Mouse (Mus musculus): ENCODE results near the gene B4galt5. TPM values are rescaled to one million over a fixed set of nuclear protein-coding genes. Genes with fewer than 3 reads are reported as not detected.

The B4galt5 gene
- polyA plus RNA-seq, 1 experiment from 2014 or later = 14.5 TPM

GRCm38 (mm10) chr2:167329478-167330262 lies 19.3 kb downstream of the B4galt5 start:
- Histone ChIP-seq H3K4me3 (no peak overlapping the region), H3K27ac (no peak overlapping the region), H3K4me1 (peaks cover 25% of the 10 kb centered on the region), H3K27me3 (no peaks in the 10 kb centered on the region), H3K4me2 (replicated peaks) (no peak overlapping the region), H3K9ac (no peak overlapping the region), H3K36me3 (no peaks in the 10 kb centered on the region), H3K9me3 (no peaks in the 10 kb centered on the region)
- no peak for ATAC-seq (ENCODE audit: insufficient number of reproducible peaks, insufficient read depth, low FRiP score, low TSS enrichment)
- WGBS = 91% methylated on average over 9 of the region's 9 CpGs

DNA sequence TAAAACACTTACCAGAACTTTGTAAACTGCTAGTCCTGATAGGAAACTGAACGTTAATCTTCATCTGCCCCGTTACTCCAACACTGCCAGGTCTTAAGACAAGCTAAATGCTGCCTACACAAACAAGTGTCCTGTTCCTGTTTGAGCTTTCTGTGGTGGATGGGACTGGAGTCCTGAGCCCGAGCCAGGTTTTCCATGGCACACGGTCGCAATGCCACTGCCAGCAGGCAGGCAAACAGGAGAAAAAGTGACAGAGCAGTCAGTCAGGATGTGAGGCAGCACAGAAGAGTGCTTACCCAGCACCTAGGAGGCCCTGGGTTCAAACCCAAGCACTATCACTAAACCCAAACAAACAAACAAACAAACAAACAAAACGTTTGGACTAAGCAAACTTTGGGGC lies 20.6 kb downstream of the B4galt5 start:
- no peak for ATAC-seq (ENCODE audit: insufficient number of reproducible peaks, insufficient read depth, low FRiP score, low TSS enrichment)
- no peak overlapping the region for H3K9ac ChIP-seq
- H3K4me3 ChIP-seq = no peak overlapping the region
- H3K27me3 ChIP-seq = no peaks in the 10 kb centered on the region
- H3K4me2 ChIP-seq (replicated peaks) = no peak overlapping the region
- no peak overlapping the region for H3K27ac ChIP-seq
- no peaks in the 10 kb centered on the region for H3K9me3 ChIP-seq
- WGBS = 83% methylated on average over 6 of the region's 6 CpGs
- peaks cover 23% of the 10 kb centered on the region for H3K4me1 ChIP-seq
- no peaks in the 10 kb centered on the region for H3K36me3 ChIP-seq

- H3K4me2 ChIP-seq (replicated peaks) = no peak overlapping the region
- no peak for ATAC-seq (ENCODE audit: insufficient number of reproducible peaks, insufficient read depth, low FRiP score, low TSS enrichment)
- H3K9me3 ChIP-seq = no peaks in the 10 kb centered on the region
- H3K4me3 ChIP-seq = no peak overlapping the region
- 58% methylated on average over 9 of the region's 9 CpGs for WGBS
- no peak overlapping the region for H3K27ac ChIP-seq
- H3K27me3 ChIP-seq = no peaks in the 10 kb centered on the region
- H3K4me1 ChIP-seq = peaks cover 17% of the 10 kb centered on the region
- H3K9ac ChIP-seq = no peak overlapping the region
- H3K36me3 ChIP-seq = no peaks in the 10 kb centered on the region
Measured at GRCm38 (mm10) chr2:167326582-167326981, 22.4 kb downstream of the B4galt5 start.

- H3K9ac ChIP-seq = no peak overlapping the region
- 78% methylated on average over 10 of the region's 10 CpGs for WGBS
Measured at GRCm38 (mm10) chr2:167324151-167324930, 24.6 kb downstream of the B4galt5 start.

DNA sequence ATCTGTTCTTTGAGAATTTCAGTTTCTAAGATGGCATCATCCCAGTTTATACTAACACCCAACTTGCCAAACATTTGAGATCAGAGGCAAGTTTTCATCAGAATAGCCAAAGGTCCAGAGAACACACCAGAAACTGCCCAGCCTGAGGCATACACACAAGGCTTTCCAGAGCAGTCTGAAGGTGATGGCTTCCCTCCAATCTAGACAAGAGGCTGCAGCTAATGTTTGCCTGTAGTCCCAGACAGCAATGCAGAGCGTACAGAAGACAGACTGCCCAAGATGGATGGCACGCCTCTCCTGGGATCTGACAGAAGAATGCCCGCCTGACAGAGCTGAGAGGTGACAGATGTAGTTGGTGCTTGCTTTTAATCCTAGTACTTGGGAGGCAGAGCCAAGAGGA lies 25.9 kb downstream of the B4galt5 start:
- Histone ChIP-seq H3K4me1 (no peaks in the 10 kb centered on the region), H3K9me3 (no peaks in the 10 kb centered on the region), H3K4me2 (replicated peaks) (no peak overlapping the region), H3K27ac (no peak overlapping the region), H3K36me3 (no peaks in the 10 kb centered on the region), H3K27me3 (no peaks in the 10 kb centered on the region), H3K9ac (no peak overlapping the region), H3K4me3 (no peak overlapping the region)
- ATAC-seq (ENCODE audit: insufficient number of reproducible peaks, insufficient read depth, low FRiP score, low TSS enrichment) = no peak
- 79% methylated on average over 3 of the region's 3 CpGs for WGBS

More at GRCm38 (mm10) chr2:167324151-167324930, 24.6 kb downstream of the B4galt5 start:
- H3K36me3 ChIP-seq = no peaks in the 10 kb centered on the region
- no peak overlapping the region for H3K4me2 ChIP-seq (replicated peaks)
- no peak for ATAC-seq (ENCODE audit: insufficient number of reproducible peaks, insufficient read depth, low FRiP score, low TSS enrichment)
- H3K27ac ChIP-seq = no peak overlapping the region
- no peaks in the 10 kb centered on the region for H3K9me3 ChIP-seq
- no peaks in the 10 kb centered on the region for H3K4me1 ChIP-seq
- H3K4me3 ChIP-seq = no peak overlapping the region
- H3K27me3 ChIP-seq = no peaks in the 10 kb centered on the region

GRCm38 (mm10) chr2:167321372-167321771 lies 27.6 kb downstream of the B4galt5 start:
- ATAC-seq (ENCODE audit: insufficient number of reproducible peaks, insufficient read depth, low FRiP score, low TSS enrichment) = no peak
- no peaks in the 10 kb centered on the region for H3K36me3 ChIP-seq

GRCm38 (mm10) chr2:167318981-167319380 lies 30.0 kb downstream of the B4galt5 start:
- Histone ChIP-seq H3K4me3 (no peak overlapping the region), H3K9ac (no peak overlapping the region), H3K36me3 (no peaks in the 10 kb centered on the region), H3K4me1 (peaks cover 31% of the 10 kb centered on the region), H3K27ac (no peak overlapping the region), H3K27me3 (no peaks in the 10 kb centered on the region), H3K9me3 (no peaks in the 10 kb centered on the region), H3K4me2 (replicated peaks) (no peak overlapping the region)
- 19% methylated on average over 5 of the region's 5 CpGs for WGBS
- no peak for ATAC-seq (ENCODE audit: insufficient number of reproducible peaks, insufficient read depth, low FRiP score, low TSS enrichment)

More at GRCm38 (mm10) chr2:167321372-167321771, 27.6 kb downstream of the B4galt5 start:
- Histone ChIP-seq H3K27ac (no peak overlapping the region), H3K9ac (no peak overlapping the region), H3K27me3 (no peaks in the 10 kb centered on the region), H3K4me3 (no peak overlapping the region), H3K9me3 (no peaks in the 10 kb centered on the region), H3K4me2 (replicated peaks) (no peak overlapping the region), H3K4me1 (peaks cover 8% of the 10 kb centered on the region)
- WGBS = 91% methylated on average over 8 of the region's 8 CpGs

DNA sequence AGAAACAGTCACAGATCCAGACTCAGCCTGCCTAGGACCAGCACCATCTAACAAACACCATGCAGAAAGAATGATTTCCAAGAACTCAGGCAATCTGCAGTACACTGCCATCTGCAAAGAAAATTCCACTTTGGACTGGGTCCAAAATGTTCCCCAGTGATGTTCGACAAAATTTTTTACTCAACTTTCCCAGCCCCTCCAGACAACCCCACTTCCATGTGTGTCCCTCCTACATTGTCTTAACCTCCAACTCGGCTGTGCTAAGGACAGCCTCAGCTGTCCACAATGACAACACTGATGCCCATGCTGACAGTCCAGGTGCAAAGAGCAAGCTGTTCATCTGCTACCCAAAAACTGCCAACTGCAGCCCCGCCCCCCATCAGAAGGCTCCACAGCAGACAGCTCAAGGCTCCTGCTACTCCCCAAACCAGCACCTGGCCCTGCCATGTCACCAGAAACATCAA lies 32.2 kb downstream of the B4galt5 start:
- peaks cover 37% of the 10 kb centered on the region for H3K4me1 ChIP-seq
- ATAC-seq (ENCODE audit: insufficient number of reproducible peaks, insufficient read depth, low FRiP score, low TSS enrichment) = no peak
- no peaks in the 10 kb centered on the region for H3K36me3 ChIP-seq

DNA sequence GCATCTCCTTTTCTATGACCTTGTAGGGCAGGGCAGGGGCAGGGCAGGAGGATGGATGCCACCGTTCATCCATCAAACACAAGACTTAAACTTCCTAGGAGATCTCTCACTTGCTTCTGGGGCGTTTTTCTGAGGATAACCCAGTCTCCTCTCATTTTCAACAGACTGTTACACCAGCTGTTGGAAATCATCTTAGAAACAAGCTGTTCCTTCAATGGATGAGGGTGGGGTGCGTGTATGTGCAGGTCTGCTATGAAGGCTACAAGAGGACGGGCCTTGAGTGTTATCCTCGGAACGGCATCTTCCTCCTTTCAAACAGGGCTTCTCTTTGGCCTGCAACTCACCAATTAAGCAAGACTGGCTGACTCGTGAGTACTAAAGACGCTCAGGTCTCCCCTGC lies 34.5 kb downstream of the B4galt5 start:
- no peak for ATAC-seq (ENCODE audit: insufficient number of reproducible peaks, insufficient read depth, low FRiP score, low TSS enrichment)
- Histone ChIP-seq H3K27ac (peak overlapping the region; percentile 41; the same call in 1 of the 2 replicates), H3K4me1 (peaks cover 37% of the 10 kb centered on the region)

More for the DNA sequence above, 32.2 kb downstream of the B4galt5 start:
- no peak overlapping the region for H3K4me2 ChIP-seq (replicated peaks)
- no peak overlapping the region for H3K27ac ChIP-seq
- no peaks in the 10 kb centered on the region for H3K9me3 ChIP-seq
- WGBS = 67% methylated on average over 3 of the region's 3 CpGs
- H3K9ac ChIP-seq = no peak overlapping the region
- no peak overlapping the region for H3K4me3 ChIP-seq
- H3K27me3 ChIP-seq = no peaks in the 10 kb centered on the region

GRCm38 (mm10) chr2:167313501-167314326 lies 35.3 kb downstream of the B4galt5 start:
- Histone ChIP-seq H3K36me3 (peaks cover 3% of the 10 kb centered on the region; the same call in 1 of the 2 replicates), H3K27ac (peak overlapping the region; percentile 41; the same call in 1 of the 2 replicates), H3K9me3 (no peaks in the 10 kb centered on the region), H3K4me2 (replicated peaks) (no peak overlapping the region), H3K9ac (no peak overlapping the region), H3K27me3 (no peaks in the 10 kb centered on the region), H3K4me3 (no peak overlapping the region), H3K4me1 (peaks cover 37% of the 10 kb centered on the region)
- WGBS = 72% methylated on average over 13 of the region's 13 CpGs
- peak; percentile 65 for ATAC-seq (ENCODE audit: insufficient number of reproducible peaks, insufficient read depth, low FRiP score, low TSS enrichment)

More for the DNA sequence above, 34.5 kb downstream of the B4galt5 start:
- 85% methylated on average over 8 of the region's 8 CpGs for WGBS
- Histone ChIP-seq H3K9me3 (no peaks in the 10 kb centered on the region), H3K27me3 (no peaks in the 10 kb centered on the region), H3K36me3 (no peaks in the 10 kb centered on the region), H3K4me3 (no peak overlapping the region), H3K4me2 (replicated peaks) (no peak overlapping the region), H3K9ac (no peak overlapping the region)

DNA sequence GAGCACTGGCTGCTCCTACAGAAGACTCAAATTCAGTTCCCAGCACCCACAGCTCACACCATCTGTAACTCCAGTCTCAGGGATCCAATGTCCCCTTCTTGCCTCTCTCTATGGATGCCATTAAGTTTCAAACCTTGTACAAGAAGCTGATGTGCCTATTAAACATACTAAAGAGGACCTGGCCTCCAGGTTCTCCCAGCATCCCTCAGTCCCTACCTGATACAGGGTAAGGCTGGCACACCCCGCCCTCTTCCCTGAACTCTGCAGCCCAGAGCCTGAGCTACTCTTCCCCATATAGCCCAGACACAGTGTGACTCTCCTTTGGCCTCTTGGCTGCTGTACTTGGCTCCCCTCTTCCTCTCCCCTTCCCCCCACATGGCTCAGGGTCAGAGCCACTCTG lies 38.9 kb downstream of the B4galt5 start:
- Histone ChIP-seq H3K9ac (no peak overlapping the region), H3K4me1 (peaks cover 32% of the 10 kb centered on the region), H3K27me3 (no peaks in the 10 kb centered on the region), H3K27ac (no peak overlapping the region), H3K4me2 (replicated peaks) (no peak overlapping the region), H3K4me3 (no peak overlapping the region), H3K36me3 (peaks cover 31% of the 10 kb centered on the region), H3K9me3 (no peaks in the 10 kb centered on the region)
- 96% methylated on average over 1 of the region's 1 CpGs for whole genome bisulfite sequencing
- no peak for ATAC-seq (ENCODE audit: insufficient number of reproducible peaks, insufficient read depth, low FRiP score, low TSS enrichment)

Measured in embryonic facial prominence, embryonic 12.5 days (tissue).